Mouse (Mus musculus): ENCODE data around the gene Hrh2.

Hrh2 gene

DNA sequence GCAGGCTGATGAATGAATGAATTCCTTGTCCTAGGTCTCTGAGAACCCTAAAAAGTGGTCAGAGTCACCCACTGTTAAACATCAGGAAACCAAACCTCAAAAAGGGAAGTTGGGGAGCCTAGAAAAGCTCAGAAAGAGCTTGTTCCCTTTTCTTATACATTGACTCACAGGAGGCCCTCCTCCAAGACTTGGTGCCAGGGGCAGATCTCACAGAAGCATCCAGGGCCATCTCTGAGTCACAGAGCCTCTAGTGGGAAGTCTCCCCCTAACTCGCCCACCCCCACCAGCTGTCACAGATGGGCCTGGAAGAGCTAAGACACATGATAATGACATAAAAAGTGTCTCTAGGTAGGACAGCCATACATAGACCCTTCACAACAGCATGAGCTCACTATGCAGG, 26.4 kb downstream of the Hrh2 start:
- whole genome bisulfite sequencing = 59% methylated on average over 1 of the region's 1 CpGs

DNA sequence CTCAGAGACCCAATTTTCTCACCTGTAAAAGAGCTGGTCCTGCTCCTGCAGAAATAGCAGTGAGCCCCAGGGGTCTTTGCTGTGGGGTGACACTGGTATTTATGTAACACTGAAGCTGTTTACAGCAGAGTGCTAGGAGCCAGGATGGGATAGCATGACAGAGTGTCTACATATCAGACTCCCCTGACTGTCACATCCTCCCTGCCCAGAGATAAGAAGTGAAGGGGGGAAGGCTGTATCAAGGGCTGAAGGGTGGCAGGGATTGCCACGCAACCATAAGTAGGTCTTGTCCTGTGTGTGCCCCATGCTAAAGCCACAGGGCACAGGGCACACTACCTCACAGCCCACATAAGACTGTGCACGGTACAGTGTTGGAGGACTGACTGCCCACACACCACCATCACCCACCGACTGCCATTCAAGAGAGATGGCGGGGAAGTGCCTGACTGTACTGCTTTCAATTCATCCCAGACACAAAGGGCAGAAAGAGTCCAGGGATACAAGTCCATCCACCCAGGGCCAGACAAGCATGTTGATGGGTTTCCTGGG, 29.8 kb downstream of the Hrh2 start:
- WGBS = 61% methylated on average over 4 of the region's 4 CpGs

- 55% methylated on average over 13 of the region's 13 CpGs for WGBS
These were observed 31.2 kb downstream of the Hrh2 start for GRCm38 (mm10) chr13:54222921-54223769.

GRCm38 (mm10) chr13:54227916-54228483, 36.1 kb downstream of the Hrh2 start:
- 24% methylated on average over 13 of the region's 13 CpGs for WGBS

DNA sequence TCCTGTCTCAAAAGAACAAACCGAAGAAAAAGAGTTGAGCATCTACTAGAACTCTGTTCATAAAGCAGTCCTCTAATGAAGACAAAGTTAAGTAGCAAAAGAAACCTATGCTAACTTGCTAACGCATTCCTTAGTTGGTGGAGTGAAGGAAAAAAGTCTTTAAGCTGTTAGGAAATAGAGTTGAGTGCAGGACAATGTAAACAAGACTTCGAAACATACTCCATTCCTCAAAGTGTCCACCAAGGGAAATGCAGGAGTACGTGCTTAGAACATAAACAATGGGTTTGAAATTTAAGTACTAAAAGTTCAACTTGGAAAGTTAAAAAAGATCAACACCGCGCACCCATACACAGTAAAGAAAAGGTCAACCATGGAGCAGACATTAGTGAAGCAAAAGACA, 38.2 kb downstream of the Hrh2 start:
- 94% methylated on average over 6 of the region's 6 CpGs for whole genome bisulfite sequencing

DNA sequence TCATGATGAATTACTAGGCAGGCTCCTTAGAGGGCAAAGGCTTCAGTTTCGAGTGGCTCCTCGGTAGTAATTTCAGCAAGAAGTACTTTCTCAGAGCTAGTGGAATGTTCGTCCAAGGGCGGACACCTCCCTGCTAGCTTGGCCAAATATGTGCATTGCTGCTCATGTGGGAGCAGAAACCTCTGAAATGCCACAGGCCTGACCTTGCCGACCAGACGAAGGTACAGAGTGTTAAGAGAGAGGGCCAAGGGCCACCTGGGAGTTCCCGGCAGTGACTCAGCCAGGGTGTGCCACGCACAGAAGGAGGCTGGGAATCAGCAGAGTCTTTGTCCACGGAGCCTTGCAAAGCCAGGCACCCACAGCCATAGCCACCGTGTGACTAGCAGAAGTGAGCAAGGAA, 39.9 kb downstream of the Hrh2 start:
- 77% methylated on average over 10 of the region's 10 CpGs for WGBS

DNA sequence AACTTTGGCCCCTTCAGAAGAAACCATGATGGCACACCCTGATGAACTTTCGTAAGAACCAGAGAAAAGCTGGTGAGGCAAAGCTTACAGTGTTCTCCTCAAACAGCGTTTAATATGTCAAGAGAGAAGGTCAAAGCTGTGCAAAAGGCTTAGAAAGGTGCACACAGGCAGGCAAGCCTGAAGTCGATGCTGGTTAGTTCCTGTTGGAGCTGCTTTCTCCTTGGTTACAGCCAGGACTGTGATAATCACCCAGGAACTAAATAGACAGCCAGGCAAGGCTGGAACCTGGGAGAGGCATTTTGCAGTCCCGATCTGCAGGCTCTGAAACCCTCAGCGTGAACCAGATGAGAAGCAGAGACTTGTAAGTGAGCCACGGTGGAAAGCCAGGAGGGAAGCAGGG, 45.6 kb downstream of the Hrh2 start:
- WGBS = 64% methylated on average over 6 of the region's 6 CpGs

GRCm38 (mm10) chr13:54238585-54239323, 46.8 kb downstream of the Hrh2 start:
- WGBS = 51% methylated on average over 14 of the region's 14 CpGs

DNA sequence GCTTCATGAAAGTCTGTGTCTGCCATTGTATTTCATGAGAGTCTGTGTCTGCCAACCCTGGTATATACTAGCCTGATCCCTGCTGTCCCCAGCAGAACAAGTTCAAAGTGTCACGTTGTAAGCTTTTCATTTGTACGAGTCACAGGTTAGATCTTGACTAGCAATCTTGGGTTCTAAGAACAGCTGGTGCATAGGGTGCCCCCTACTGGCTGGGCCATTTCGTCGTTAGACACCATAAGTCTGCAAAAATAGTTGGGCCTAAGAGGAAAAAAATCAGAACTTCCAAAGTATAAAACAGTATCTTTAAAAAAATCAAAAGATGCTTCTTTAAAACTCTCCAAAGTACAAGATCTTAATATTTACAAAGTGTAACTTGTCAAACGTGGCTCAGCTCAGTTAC, 50.5 kb downstream of the Hrh2 start:
- WGBS = 52% methylated on average over 5 of the region's 5 CpGs

GRCm38 (mm10) chr13:54245204-54245603, 53.3 kb downstream of the Hrh2 start:
- 56% methylated on average over 5 of the region's 5 CpGs for WGBS

DNA sequence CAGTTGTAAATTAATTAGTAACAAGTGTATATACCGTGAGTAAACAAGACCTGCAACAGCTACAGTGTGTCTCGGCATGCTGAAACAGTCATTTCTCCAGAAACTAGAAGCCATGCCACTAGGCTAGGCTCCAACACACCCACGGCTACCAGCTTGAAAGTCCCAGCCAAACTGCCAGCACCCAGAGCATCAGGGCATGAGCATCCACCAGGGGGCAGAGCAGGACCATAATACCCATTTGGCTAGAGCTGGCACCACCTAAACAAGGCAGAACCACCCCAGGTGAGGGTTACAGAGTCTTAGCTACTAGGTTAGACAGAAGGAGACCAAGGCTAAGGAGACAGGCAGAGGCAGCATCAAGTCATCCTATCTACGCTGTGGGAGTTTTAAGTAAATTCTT, 55.6 kb downstream of the Hrh2 start:
- 16% methylated on average over 4 of the region's 4 CpGs for WGBS

DNA sequence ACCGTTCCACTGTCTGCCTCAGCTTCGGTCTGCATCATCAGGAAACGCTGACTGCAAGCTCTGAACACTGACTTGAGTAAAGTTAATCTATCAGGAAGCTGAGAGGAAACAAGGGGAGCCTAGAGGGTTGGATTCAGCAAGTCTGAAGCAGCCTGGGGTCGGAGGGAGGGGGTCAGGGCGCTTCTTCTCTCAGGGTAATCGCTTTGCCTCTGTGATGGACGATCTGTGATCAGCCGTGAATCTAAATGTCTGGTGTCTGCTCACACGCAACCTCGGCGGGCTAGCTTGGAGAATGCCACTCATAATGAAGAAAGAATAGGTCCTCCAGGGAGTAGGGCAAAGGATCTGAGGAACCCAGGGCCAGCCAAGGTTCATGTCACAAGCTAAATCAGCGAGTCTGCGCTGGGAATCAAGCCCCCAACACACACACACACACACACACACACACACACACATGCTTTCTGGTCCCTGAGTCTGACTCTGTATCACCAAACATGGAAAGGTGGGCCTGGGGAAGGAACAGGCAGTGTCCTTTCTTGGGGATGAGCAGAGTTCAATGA, 56.6 kb downstream of the Hrh2 start:
- WGBS = 82% methylated on average over 13 of the region's 13 CpGs

- 48% methylated on average over 4 of the region's 4 CpGs for WGBS
These were observed 57.1 kb downstream of the Hrh2 start for GRCm38 (mm10) chr13:54249007-54249406.

- WGBS = 81% methylated on average over 8 of the region's 8 CpGs
These were observed 58.4 kb downstream of the Hrh2 start for GRCm38 (mm10) chr13:54250346-54250745.

GRCm38 (mm10) chr13:54251541-54252225, 59.8 kb downstream of the Hrh2 start:
- 77% methylated on average over 11 of the region's 11 CpGs for WGBS

GRCm38 (mm10) chr13:54257580-54258223, 65.8 kb downstream of the Hrh2 start:
- 21% methylated on average over 10 of the region's 10 CpGs for WGBS

- WGBS = 43% methylated on average over 8 of the region's 8 CpGs
These were observed 66.4 kb downstream of the Hrh2 start for GRCm38 (mm10) chr13:54258231-54258743.

DNA sequence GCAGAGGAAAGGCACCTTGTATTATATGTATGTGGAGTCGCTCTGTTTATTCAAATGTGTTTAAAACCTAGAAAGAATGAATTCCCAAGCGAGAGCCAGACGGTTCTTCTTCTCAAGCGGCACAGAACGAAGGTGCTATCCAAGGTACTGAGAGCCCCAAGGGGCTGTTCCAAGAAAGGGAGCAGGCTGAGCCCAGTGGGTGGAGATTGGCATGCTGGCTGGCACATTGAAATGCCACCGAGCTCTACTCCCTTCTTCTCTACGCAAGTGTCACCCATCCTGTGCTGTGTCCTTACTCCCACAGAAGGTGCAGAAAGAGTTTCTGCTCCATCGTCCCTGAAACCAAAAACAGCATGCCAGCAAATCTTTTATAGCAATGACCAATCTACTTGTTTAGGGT, 68.4 kb downstream of the Hrh2 start:
- WGBS = 22% methylated on average over 8 of the region's 8 CpGs

DNA sequence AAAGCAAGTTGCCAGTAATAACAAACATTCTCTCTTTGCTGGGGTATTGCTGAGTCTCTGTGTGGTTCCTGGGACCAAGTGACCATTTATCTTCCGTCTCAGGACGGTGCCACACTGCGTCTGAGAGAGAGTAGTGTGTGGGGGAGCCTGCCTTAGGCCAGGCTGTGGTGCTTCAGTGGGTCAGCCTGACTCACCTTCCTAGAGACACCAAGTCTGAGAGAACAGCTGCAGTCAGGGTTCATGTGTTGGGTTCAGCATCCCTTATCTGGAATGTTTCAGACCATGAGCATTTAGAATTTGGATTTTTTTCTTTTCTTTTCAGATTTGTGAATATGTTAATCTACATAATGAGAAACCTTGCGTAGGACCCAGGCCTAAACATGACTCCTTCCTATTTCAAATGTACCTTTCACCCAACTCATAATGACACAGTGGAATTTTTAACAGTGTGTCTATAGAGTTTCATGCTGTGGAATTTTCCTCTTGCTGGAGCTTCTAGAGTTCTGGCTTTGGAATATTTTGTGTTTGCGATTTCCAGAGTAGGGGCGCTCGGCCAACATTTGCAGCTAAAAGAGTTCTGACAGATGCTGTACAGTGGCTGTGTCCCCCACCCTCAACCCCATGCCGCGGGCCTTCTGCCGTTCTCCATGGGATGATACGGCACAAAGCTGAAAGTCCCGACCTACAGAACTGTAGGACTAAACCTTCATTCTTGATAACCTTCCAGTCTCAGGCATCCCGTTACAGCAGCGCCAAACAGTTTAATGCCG, 71.0 kb downstream of the Hrh2 start:
- WGBS = 78% methylated on average over 15 of the region's 15 CpGs

DNA sequence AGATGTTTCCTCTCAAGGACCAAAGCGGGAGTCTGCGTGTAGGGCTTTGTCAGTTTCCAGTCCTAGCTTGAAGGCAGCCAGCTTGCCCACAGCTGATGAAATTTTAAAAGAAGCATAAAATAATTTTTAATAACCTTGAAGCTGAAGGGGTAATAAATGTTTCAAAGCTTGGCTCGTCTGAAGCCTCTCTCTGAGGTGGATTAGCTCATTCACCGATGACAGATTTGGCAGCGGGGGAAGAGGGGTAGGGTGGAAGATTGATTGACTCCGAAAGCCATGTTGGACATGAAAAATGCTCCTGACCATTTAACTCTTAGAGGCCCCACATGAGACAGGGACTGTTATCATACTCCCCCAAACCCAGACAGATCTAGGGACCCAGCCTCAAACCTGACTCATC, 71.7 kb downstream of the Hrh2 start:
- WGBS = 88% methylated on average over 6 of the region's 6 CpGs
